Mouse (Mus musculus): ENCODE measurements at regions not wholly inside any gene's neighbourhood (a gene's known extent, or its start where the extent isn't known, plus 50 kb on each side); places are given as distances from the start of the nearest gene placed in this dataset.

GRCm38 (mm10) chr9:116366713-116367112 lies 191.6 kb upstream of the Tgfbr2 start:
- DNase-seq (ENCODE audit: low spot score) = no peak

GRCm38 (mm10) chr9:116366193-116366592 lies 191.0 kb upstream of the Tgfbr2 start:
- DNase-seq (ENCODE audit: low spot score) = no peak

GRCm38 (mm10) chr9:116365701-116366100 lies 190.5 kb upstream of the Tgfbr2 start:
- no peak for DNase-seq (ENCODE audit: low spot score)

- DNase-seq (ENCODE audit: low spot score) = no peak
Measured at GRCm38 (mm10) chr9:116365016-116365685, 190.0 kb upstream of the Tgfbr2 start.

GRCm38 (mm10) chr9:116361092-116361491 lies 185.9 kb upstream of the Tgfbr2 start:
- DNase-seq (ENCODE audit: low spot score) = no peak

GRCm38 (mm10) chr9:116354056-116354732 lies 179.0 kb upstream of the Tgfbr2 start:
- no peak for DNase-seq (ENCODE audit: low spot score)

GRCm38 (mm10) chr9:116352801-116353494 lies 177.8 kb upstream of the Tgfbr2 start:
- no peak for DNase-seq (ENCODE audit: low spot score)

GRCm38 (mm10) chr9:116350804-116351547 lies 175.8 kb upstream of the Tgfbr2 start:
- no peak for DNase-seq (ENCODE audit: low spot score)

GRCm38 (mm10) chr9:116347021-116347420 lies 171.9 kb upstream of the Tgfbr2 start:
- no peak for DNase-seq (ENCODE audit: low spot score)

- no peak for DNase-seq (ENCODE audit: low spot score)
Measured at GRCm38 (mm10) chr9:116346495-116346894, 171.3 kb upstream of the Tgfbr2 start.

- no peak for DNase-seq (ENCODE audit: low spot score)
Measured at GRCm38 (mm10) chr9:116343086-116343481, 167.9 kb upstream of the Tgfbr2 start.

GRCm38 (mm10) chr9:116342446-116343085 lies 167.4 kb upstream of the Tgfbr2 start:
- DNase-seq (ENCODE audit: low spot score) = no peak

- no peak for DNase-seq (ENCODE audit: low spot score)
Measured at GRCm38 (mm10) chr9:116342009-116342408, 166.8 kb upstream of the Tgfbr2 start.

GRCm38 (mm10) chr9:116340952-116341351 lies 165.8 kb upstream of the Tgfbr2 start:
- peak; percentile 46 for DNase-seq (ENCODE audit: low spot score)

- DNase-seq (ENCODE audit: low spot score) = no peak
Measured at GRCm38 (mm10) chr9:116338729-116339100, 163.6 kb upstream of the Tgfbr2 start.

- no peak for DNase-seq (ENCODE audit: low spot score)
Measured at GRCm38 (mm10) chr9:116338093-116338728, 163.1 kb upstream of the Tgfbr2 start.

GRCm38 (mm10) chr9:116337446-116338010 lies 162.4 kb upstream of the Tgfbr2 start:
- no peak for DNase-seq (ENCODE audit: low spot score)

- DNase-seq (ENCODE audit: low spot score) = no peak
Measured at GRCm38 (mm10) chr9:116335561-116336478, 160.7 kb upstream of the Tgfbr2 start.

- no peak for DNase-seq (ENCODE audit: low spot score)
Measured at GRCm38 (mm10) chr9:116333956-116334463, 158.8 kb upstream of the Tgfbr2 start.
